Mouse (Mus musculus) liver, postnatal 0 days (tissue): ENCODE results near the gene Hgd.

ENCODE experiments used
- CTCF ChIP-seq: sonication (generic); IDR thresholded peaks from 2 replicates; pipeline ENCODE4 v1.5.1; 2016; ENCODE audit warnings: antibody characterized with exemption, low read depth
- EP300 ChIP-seq: IDR thresholded peaks from 2 replicates; pipeline ENCODE4 v1.6.1; 2016; ENCODE audit warnings: antibody characterized with exemption, low read depth, mild to moderate bottlenecking

- TF ChIP-seq CTCF (no peak), EP300 (no peak)
Measured at GRCm38 (mm10) chr16:37530170-37530569, 49.8 kb upstream of the Hgd start.
